Mouse (Mus musculus): ENCODE measurements around the gene Tmem163. TPM values are rescaled to one million over a fixed set of nuclear protein-coding genes. Genes with fewer than 3 reads are reported as not detected.

Tmem163 gene
- total and polyA plus RNA-seq, 3 experiments: 0.05 TPM; not detected in 2

DNA sequence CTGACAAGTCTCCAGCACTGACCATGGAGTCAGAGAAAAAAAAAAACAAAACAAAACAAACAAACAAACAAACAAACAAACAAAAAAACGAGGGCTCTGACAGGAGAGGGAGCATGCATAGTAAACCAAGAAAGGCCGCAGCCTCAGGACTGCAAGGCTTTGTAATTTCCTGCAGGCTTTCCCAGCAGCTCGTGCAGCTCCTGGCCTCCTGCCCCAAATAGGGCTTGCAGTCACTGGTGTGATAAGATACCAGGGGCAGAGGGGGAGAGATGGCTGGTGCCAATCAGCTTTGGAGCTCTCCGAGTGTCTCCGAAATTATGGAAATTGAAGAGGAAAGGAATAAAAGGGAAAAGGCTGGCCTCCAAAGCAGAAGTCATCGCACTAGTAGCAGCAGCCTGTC lies 214.1 kb downstream of the Tmem163 start:
- TF ChIP-seq GATA2 (IDR thresholded peaks at IDR 0.05; ENCODE audit: borderline replicate concordance, low read depth, low read length) (no peak), GATA1 (IDR thresholded peaks at IDR 0.05; ENCODE audit: borderline replicate concordance, low read length) (no peak), TAL1 (conservative IDR thresholded peaks at IDR 0.05; ENCODE audit: low read depth, low read length) (no peak), CTCF (IDR thresholded peaks at IDR 0.05; ENCODE audit: low read depth, low read length) (no peak), POLR2AphosphoS5 (IDR thresholded peaks at IDR 0.05; ENCODE audit: insufficient replicate concordance, low read depth, low read length) (no peak)
- ATAC-seq (ENCODE audit: extremely low read depth, insufficient number of reproducible peaks, low FRiP score, poor library complexity, severe bottlenecking) (no peak), DNase-seq (ENCODE audit: low spot score) (no peak)
- no peaks in the 10 kb centered on the region for H3K36me3 ChIP-seq (replicated peaks)
- no peaks in the 10 kb centered on the region for H3K4me1 ChIP-seq (ENCODE audit: insufficient read depth, low read depth, low read length)
- peaks cover 63% of the 10 kb centered on the region for H3K9me3 ChIP-seq (replicated peaks)
- H3K27me3 ChIP-seq (ENCODE audit: insufficient read depth, low read length): no peaks in the 10 kb centered on the region
- H3K4me3 ChIP-seq (ENCODE audit: low read depth, low read length): no peak overlapping the region

DNA sequence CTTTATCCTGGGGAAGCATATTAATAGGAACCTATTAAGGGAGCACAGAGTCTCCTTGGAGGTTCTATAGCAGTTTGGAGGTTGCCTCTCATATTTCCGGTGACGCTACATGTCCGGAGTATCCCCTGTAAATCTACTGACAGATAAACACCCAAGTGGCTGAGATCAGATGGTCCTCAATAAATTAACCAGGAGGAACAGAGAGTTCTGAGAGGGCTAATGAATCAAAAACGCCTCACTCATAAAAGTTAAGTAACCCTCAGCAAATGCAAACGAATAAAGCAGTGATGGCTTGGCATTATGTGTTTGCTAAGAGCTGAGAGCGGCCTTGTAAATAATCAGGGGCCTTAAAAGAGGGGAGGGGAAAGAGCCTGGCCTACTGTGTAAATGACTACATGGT lies 215.3 kb downstream of the Tmem163 start:
- Histone ChIP-seq H3K9me3 (replicated peaks) (peaks cover 64% of the 10 kb centered on the region), H3K4me1 (ENCODE audit: insufficient read depth, low read depth, low read length) (no peaks in the 10 kb centered on the region), H3K4me3 (ENCODE audit: low read depth, low read length) (no peak overlapping the region), H3K36me3 (replicated peaks) (no peaks in the 10 kb centered on the region), H3K27me3 (ENCODE audit: insufficient read depth, low read length) (no peaks in the 10 kb centered on the region)
- TF ChIP-seq POLR2AphosphoS5 (IDR thresholded peaks at IDR 0.05; ENCODE audit: insufficient replicate concordance, low read depth, low read length) (no peak), GATA1 (IDR thresholded peaks at IDR 0.05; ENCODE audit: borderline replicate concordance, low read length) (no peak)
- ATAC-seq (ENCODE audit: extremely low read depth, insufficient number of reproducible peaks, low FRiP score, poor library complexity, severe bottlenecking): no peak
- DNase-seq (ENCODE audit: low spot score): no peak

DNA sequence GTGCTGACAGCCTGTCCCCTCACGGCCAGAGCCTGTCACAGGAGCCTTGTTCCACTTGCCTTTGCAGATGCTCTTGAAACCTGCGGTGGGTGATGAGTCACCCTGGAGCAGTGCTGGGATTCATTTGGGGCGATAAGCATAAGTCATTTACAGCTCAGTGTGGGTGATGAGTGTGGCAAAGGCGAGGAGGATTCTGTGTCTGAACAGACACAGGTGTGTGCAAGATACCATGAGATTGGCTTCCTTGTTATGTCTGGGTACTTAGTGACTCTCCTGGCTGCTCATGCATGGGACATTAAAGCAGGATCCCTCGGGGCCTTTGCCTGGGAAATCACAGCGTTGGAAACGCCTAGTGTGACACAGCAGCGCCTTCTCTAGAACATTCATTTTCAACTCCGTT lies 218.3 kb downstream of the Tmem163 start:
- Histone ChIP-seq H3K9me3 (replicated peaks) (peaks cover 63% of the 10 kb centered on the region), H3K27me3 (ENCODE audit: insufficient read depth, low read length) (no peaks in the 10 kb centered on the region), H3K36me3 (replicated peaks) (no peaks in the 10 kb centered on the region), H3K4me1 (ENCODE audit: insufficient read depth, low read depth, low read length) (no peaks in the 10 kb centered on the region), H3K4me3 (ENCODE audit: low read depth, low read length) (no peak overlapping the region)
- TF ChIP-seq POLR2AphosphoS5 (IDR thresholded peaks at IDR 0.05; ENCODE audit: insufficient replicate concordance, low read depth, low read length) (no peak), GATA1 (IDR thresholded peaks at IDR 0.05; ENCODE audit: borderline replicate concordance, low read length) (no peak), TAL1 (conservative IDR thresholded peaks at IDR 0.05; ENCODE audit: low read depth, low read length) (no peak), CTCF (IDR thresholded peaks at IDR 0.05; ENCODE audit: low read depth, low read length) (no peak), GATA2 (IDR thresholded peaks at IDR 0.05; ENCODE audit: borderline replicate concordance, low read depth, low read length) (no peak)
- ATAC-seq (ENCODE audit: extremely low read depth, insufficient number of reproducible peaks, low FRiP score, poor library complexity, severe bottlenecking) (no peak), DNase-seq (ENCODE audit: low spot score) (no peak)

- Histone ChIP-seq H3K36me3 (replicated peaks) (no peaks in the 10 kb centered on the region), H3K4me3 (ENCODE audit: low read depth, low read length) (no peak overlapping the region), H3K9me3 (replicated peaks) (peaks cover 57% of the 10 kb centered on the region), H3K4me1 (ENCODE audit: insufficient read depth, low read depth, low read length) (no peaks in the 10 kb centered on the region), H3K27me3 (ENCODE audit: insufficient read depth, low read length) (no peaks in the 10 kb centered on the region)
- TF ChIP-seq POLR2AphosphoS5 (IDR thresholded peaks at IDR 0.05; ENCODE audit: insufficient replicate concordance, low read depth, low read length) (no peak), GATA2 (IDR thresholded peaks at IDR 0.05; ENCODE audit: borderline replicate concordance, low read depth, low read length) (no peak), TAL1 (conservative IDR thresholded peaks at IDR 0.05; ENCODE audit: low read depth, low read length) (no peak), CTCF (IDR thresholded peaks at IDR 0.05; ENCODE audit: low read depth, low read length) (no peak), GATA1 (IDR thresholded peaks at IDR 0.05; ENCODE audit: borderline replicate concordance, low read length) (no peak)
- DNase-seq (ENCODE audit: low spot score) (no peak), ATAC-seq (ENCODE audit: extremely low read depth, insufficient number of reproducible peaks, low FRiP score, poor library complexity, severe bottlenecking) (no peak)
Observed at GRCm38 (mm10) chr1:127459576-127459975, 219.8 kb downstream of the Tmem163 start.

- H3K4me1 ChIP-seq (ENCODE audit: insufficient read depth, low read depth, low read length): no peaks in the 10 kb centered on the region
- peaks cover 58% of the 10 kb centered on the region for H3K9me3 ChIP-seq (replicated peaks)
- no peak overlapping the region for H3K4me3 ChIP-seq (ENCODE audit: low read depth, low read length)
- DNase-seq (ENCODE audit: low spot score) (no peak), ATAC-seq (ENCODE audit: extremely low read depth, insufficient number of reproducible peaks, low FRiP score, poor library complexity, severe bottlenecking) (no peak)
- H3K27me3 ChIP-seq (ENCODE audit: insufficient read depth, low read length): no peaks in the 10 kb centered on the region
- TF ChIP-seq TAL1 (conservative IDR thresholded peaks at IDR 0.05; ENCODE audit: low read depth, low read length) (no peak), GATA1 (IDR thresholded peaks at IDR 0.05; ENCODE audit: borderline replicate concordance, low read length) (no peak)
- no peaks in the 10 kb centered on the region for H3K36me3 ChIP-seq (replicated peaks)
Observed at GRCm38 (mm10) chr1:127459015-127459451, 220.3 kb downstream of the Tmem163 start.

- DNase-seq (ENCODE audit: low spot score) (no peak), ATAC-seq (ENCODE audit: extremely low read depth, insufficient number of reproducible peaks, low FRiP score, poor library complexity, severe bottlenecking) (no peak)
- Histone ChIP-seq H3K36me3 (replicated peaks) (no peaks in the 10 kb centered on the region), H3K4me1 (ENCODE audit: insufficient read depth, low read depth, low read length) (no peaks in the 10 kb centered on the region), H3K9me3 (replicated peaks) (peaks cover 41% of the 10 kb centered on the region), H3K27me3 (ENCODE audit: insufficient read depth, low read length) (no peaks in the 10 kb centered on the region), H3K4me3 (ENCODE audit: low read depth, low read length) (no peak overlapping the region)
- TF ChIP-seq GATA2 (IDR thresholded peaks at IDR 0.05; ENCODE audit: borderline replicate concordance, low read depth, low read length): no peak
- TF ChIP-seq TAL1 (conservative IDR thresholded peaks at IDR 0.05; ENCODE audit: low read depth, low read length): no peak
- TF ChIP-seq GATA1 (IDR thresholded peaks at IDR 0.05; ENCODE audit: borderline replicate concordance, low read length): no peak
- TF ChIP-seq POLR2AphosphoS5 (IDR thresholded peaks at IDR 0.05; ENCODE audit: insufficient replicate concordance, low read depth, low read length): no peak
- no peak for TF ChIP-seq CTCF (IDR thresholded peaks at IDR 0.05; ENCODE audit: low read depth, low read length)
Observed at GRCm38 (mm10) chr1:127453397-127453796, 226.0 kb downstream of the Tmem163 start.

Data from G1E (cell line).